Mouse (Mus musculus) liver, embryonic 12.5 days (tissue): ENCODE measurements around the gene Sirt1. TPM values are rescaled to one million over a fixed set of nuclear protein-coding genes. Genes with fewer than 3 reads are reported as not detected.
"Not testable (repeated sequence)": the region's sequence is repeated elsewhere in the genome, so short reads cannot be mapped to it uniquely, and the experiment has no call there.

Source experiments
- ATAC-seq: fragments of 200-750 bp; cut with Nextera tagmentation; 2 replicates; pipeline ENCODE4 v1.8.0; 2017; ENCODE audit warnings: moderate number of reproducible peaks, mild to moderate bottlenecking, moderate library complexity
- H3K27ac ChIP-seq: fragments of 300-500 bp; sonication (generic); 2 replicates; pipeline ENCODE4 v1.5.1; 2016; ENCODE audit warnings: mild to moderate bottlenecking
- H3K27me3 ChIP-seq: fragments of 300-500 bp; sonication (generic); replicated peaks from 2 replicates; pipeline ENCODE4 v1.6.1; 2016; ENCODE audit warnings: mild to moderate bottlenecking, moderate library complexity
- H3K36me3 ChIP-seq: fragments of 300-500 bp; sonication (generic); 2 replicates; pipeline ENCODE4 v1.6.1; 2016; ENCODE audit warnings: mild to moderate bottlenecking, moderate library complexity
- H3K4me1 ChIP-seq: fragments of 300-500 bp; sonication (generic); 2 replicates; pipeline ENCODE4 v1.6.1; 2016
- H3K4me2 ChIP-seq: fragments of 300-500 bp; sonication (generic); 2 replicates; pipeline ENCODE4 v1.6.1; 2016; ENCODE audit warnings: mild to moderate bottlenecking, moderate library complexity
- H3K4me3 ChIP-seq: fragments of 300-500 bp; sonication (generic); 2 replicates; pipeline ENCODE4 v1.5.1; 2016; ENCODE audit warnings: mild to moderate bottlenecking, moderate library complexity
- H3K9ac ChIP-seq: fragments of 300-500 bp; sonication (generic); 2 replicates; pipeline ENCODE4 v1.6.1; 2016; ENCODE audit warnings: mild to moderate bottlenecking, moderate library complexity
- H3K9me3 ChIP-seq: fragments of 300-500 bp; sonication (generic); replicated peaks from 2 replicates; pipeline ENCODE4 v1.6.1; 2016; ENCODE audit warnings: mild to moderate bottlenecking, moderate library complexity
- WGBS: fragments of 180-500 bp; shearing (Covaris S2); methylation state at CpG from one replicate; pipeline ENCODE4 v1.1.7; 2016; ENCODE audit not compliant: insufficient replicate concordance; 5-methylcytosine and 5-hydroxymethylcytosine counted together
- polyA plus RNA-seq: library from polyadenylated mRNA; unstranded; fragments of >200 nt; fragmentation: Nextera tagmentation; extraction: Ambion mirVana; gene quantifications from 2 replicates; pipeline ENCODE4 v1.2.1, GENCODE M21; 2016

Gene Sirt1
- polyA plus RNA-seq, 1 experiment from 2014 or later, result 6.0 TPM

- peaks cover 11% of the 10 kb centered on the region; the same call in 1 of the 2 replicates for H3K4me1 ChIP-seq
- no peak overlapping the region for H3K9ac ChIP-seq
- H3K27me3 ChIP-seq, result peaks cover 4% of the 10 kb centered on the region
- H3K4me3 ChIP-seq, result no peak overlapping the region
- ATAC-seq, result no peak
- H3K9me3 ChIP-seq, result no peaks in the 10 kb centered on the region
- H3K36me3 ChIP-seq, result no peaks in the 10 kb centered on the region
- H3K4me2 ChIP-seq, result no peak overlapping the region
- 33% methylated on average over 5 of the region's 5 CpGs for WGBS
- H3K27ac ChIP-seq, result no peak overlapping the region
These were observed 35.6 kb upstream of the Sirt1 start for GRCm38 (mm10) chr10:63417061-63417460.

GRCm38 (mm10) chr10:63415850-63416249 is 34.3 kb upstream of the Sirt1 start:
- ATAC-seq, result no peak
- WGBS, result 36% methylated on average over 7 of the region's 7 CpGs
- no peak overlapping the region for H3K9ac ChIP-seq
- no peaks in the 10 kb centered on the region for H3K36me3 ChIP-seq
- no peak overlapping the region for H3K4me3 ChIP-seq
- no peak overlapping the region for H3K27ac ChIP-seq
- peaks cover 4% of the 10 kb centered on the region for H3K27me3 ChIP-seq
- H3K4me2 ChIP-seq, result peak overlapping the region; percentile 27; the same call in 1 of the 2 replicates
- H3K4me1 ChIP-seq, result peaks cover 13% of the 10 kb centered on the region; the same call in 1 of the 2 replicates
- H3K9me3 ChIP-seq, result no peaks in the 10 kb centered on the region

DNA sequence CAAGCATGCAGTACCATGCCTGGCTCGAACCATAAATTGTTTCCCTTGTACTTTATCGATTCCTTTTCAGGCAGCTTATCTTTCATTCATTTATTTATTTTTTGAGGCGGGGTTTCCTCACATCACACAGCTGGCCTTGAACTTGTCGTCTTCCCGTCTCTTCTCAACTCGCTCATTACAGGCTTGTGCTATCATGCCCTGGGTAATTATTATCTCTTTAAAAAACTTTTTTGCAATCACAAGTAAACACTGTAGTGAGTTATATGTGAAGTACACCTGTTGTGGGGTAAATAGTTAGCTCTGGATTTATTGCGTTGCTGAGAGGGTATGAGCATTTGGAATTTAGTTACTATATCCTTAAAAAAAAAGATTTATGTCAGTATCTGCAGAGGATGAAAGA is 33.8 kb upstream of the Sirt1 start:
- Histone ChIP-seq H3K9me3 (no peaks in the 10 kb centered on the region), H3K9ac (no peak overlapping the region), H3K4me1 (peaks cover 13% of the 10 kb centered on the region; the same call in 1 of the 2 replicates), H3K27me3 (peaks cover 4% of the 10 kb centered on the region), H3K4me3 (no peak overlapping the region), H3K27ac (no peak overlapping the region), H3K36me3 (no peaks in the 10 kb centered on the region), H3K4me2 (no peak overlapping the region)
- ATAC-seq, result no peak
- WGBS, result 47% methylated on average over 7 of the region's 7 CpGs

DNA sequence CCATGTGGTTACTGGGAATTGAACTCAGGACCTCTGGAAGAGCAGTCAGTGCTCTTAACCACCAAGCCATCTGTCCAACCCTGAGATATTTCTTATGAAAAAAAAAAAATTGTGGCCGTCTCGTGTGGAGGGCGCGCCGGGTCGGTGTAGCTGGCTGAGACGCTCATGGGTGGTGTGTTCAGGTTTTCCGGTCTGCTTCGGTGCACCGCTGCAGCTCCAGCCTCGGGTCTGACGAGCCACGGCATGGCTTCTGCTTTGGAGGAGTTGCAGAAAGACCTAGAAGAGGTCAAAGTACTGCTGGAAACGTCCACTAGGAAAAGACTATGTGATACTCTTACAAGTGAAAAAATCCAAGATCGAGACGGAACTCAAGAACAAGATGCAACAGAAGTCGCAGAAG is 31.3 kb upstream of the Sirt1 start:
- Histone ChIP-seq H3K9ac (no peak overlapping the region), H3K9me3 (no peaks in the 10 kb centered on the region), H3K27ac (no peak overlapping the region), H3K4me2 (no peak overlapping the region), H3K4me3 (no peak overlapping the region), H3K4me1 (peaks cover 19% of the 10 kb centered on the region; the same call in 1 of the 2 replicates), H3K36me3 (no peaks in the 10 kb centered on the region), H3K27me3 (peaks cover 4% of the 10 kb centered on the region)
- 77% methylated on average over 17 of the region's 17 CpGs for WGBS
- no peak for ATAC-seq

DNA sequence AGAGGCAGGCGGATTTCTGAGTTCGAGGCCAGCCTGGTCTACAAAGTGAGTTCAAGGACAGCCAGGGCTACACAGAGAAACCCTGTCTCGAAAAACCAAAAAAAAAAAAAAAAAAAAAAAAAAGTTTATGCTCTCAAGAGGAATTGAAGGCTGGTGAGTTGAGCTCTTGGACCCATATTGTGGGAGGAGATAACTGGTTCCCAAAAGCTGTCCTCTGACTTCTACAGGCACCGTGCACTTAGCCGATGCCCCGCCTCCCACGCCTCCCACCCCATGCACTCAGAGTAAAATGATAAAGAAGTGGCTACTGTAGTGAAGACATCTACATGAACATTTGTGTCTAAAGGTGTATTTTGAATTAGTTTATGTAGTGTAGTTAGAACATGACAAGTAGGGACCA is 30.2 kb upstream of the Sirt1 start:
- not testable (repeated sequence) for H3K9me3 ChIP-seq, H3K9ac ChIP-seq, H3K4me3 ChIP-seq, H3K27ac ChIP-seq, H3K36me3 ChIP-seq, H3K4me2 ChIP-seq, H3K27me3 ChIP-seq, ATAC-seq
- 62% methylated on average over 6 of the region's 7 CpGs for WGBS
- H3K4me1 ChIP-seq, result peaks cover 15% of the 10 kb centered on the region; the same call in 1 of the 2 replicates

- H3K9me3 ChIP-seq, result no peaks in the 10 kb centered on the region
- no peak overlapping the region for H3K4me2 ChIP-seq
- WGBS, result 62% methylated on average over 16 of the region's 16 CpGs
These were observed 28.9 kb upstream of the Sirt1 start for GRCm38 (mm10) chr10:63410162-63410956.

DNA sequence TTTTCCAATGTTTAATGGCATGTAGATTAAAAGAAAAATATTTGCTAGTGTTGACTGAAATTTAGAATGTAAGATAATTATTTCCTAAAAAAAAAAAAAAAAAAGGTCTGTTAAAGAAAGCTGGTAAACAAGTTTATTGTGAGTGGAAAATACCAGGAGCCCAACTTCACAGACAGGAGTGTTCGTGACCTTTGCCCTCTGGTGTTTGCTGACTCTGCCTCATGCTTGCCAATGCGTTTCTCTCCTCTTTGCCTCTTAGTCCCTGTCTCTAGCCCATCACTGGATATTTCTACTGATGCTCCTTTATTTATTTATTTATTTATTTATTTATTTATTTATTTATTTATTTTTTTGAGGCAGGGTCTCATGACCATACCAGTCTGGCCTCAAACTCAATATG is 22.1 kb upstream of the Sirt1 start:
- Histone ChIP-seq H3K4me1 (no peaks in the 10 kb centered on the region), H3K27me3 (no peaks in the 10 kb centered on the region), H3K9me3 (no peaks in the 10 kb centered on the region), H3K9ac (no peak overlapping the region), H3K27ac (no peak overlapping the region), H3K36me3 (peaks cover 5% of the 10 kb centered on the region; the same call in 1 of the 2 replicates), H3K4me3 (no peak overlapping the region), H3K4me2 (no peak overlapping the region)
- 70% methylated on average over 2 of the region's 2 CpGs for WGBS
- peak; percentile 30; the same call in 1 of the 2 replicates for ATAC-seq

More at GRCm38 (mm10) chr10:63410162-63410956, 28.9 kb upstream of the Sirt1 start:
- Histone ChIP-seq H3K4me3 (no peak overlapping the region), H3K27ac (no peak overlapping the region), H3K9ac (no peak overlapping the region), H3K36me3 (peaks cover 5% of the 10 kb centered on the region; the same call in 1 of the 2 replicates), H3K27me3 (no peaks in the 10 kb centered on the region), H3K4me1 (peaks cover 12% of the 10 kb centered on the region; the same call in 1 of the 2 replicates)
- no peak; the same call in 1 of the 2 replicates for ATAC-seq

DNA sequence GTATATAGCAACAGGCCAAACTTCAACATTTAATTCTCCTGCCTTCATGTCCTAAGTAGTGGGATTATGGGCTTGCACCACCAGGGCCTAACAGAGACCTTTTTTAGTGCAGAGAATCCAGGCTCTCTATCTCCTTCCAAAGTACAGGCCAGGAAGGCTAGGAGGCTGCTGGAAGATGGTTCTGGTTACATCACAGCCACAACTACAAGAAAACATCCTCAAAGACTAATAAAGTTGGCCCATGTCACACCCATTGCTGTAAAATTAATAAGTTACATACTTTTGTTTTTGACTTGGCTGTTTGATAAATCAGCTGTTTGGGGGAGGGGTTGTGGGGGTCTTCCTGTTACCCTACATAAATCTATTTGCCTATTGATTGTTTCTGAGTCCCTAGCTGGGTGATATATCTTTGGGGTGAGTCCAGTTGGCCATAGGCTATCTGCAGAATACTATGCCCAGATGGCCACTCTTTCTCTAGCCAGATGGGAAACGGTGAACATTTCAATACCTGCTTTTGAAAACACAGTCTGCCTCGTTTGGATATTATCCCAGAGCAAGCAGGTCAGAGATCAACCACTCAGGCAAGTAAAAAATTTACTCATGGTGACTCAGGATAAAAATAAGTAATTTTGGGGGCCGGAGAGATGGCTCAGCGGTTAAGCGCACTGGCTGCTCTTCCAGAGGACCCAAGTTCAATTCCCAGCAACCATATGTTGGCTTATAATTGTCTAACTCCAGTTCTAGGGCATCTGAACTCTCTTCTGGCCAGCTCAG is 21.4 kb upstream of the Sirt1 start:
- H3K27me3 ChIP-seq, result no peaks in the 10 kb centered on the region
- H3K9ac ChIP-seq, result no peak overlapping the region
- ATAC-seq, result no peak
- H3K4me3 ChIP-seq, result no peak overlapping the region
- no peaks in the 10 kb centered on the region for H3K9me3 ChIP-seq
- peaks cover 11% of the 10 kb centered on the region; the same call in 1 of the 2 replicates for H3K36me3 ChIP-seq
- 0 out of 2 replicates have a peak overlapping the region, but pooled peaks have one; percentile 4 for H3K27ac ChIP-seq
- WGBS, result 75% methylated on average over 5 of the region's 5 CpGs
- no peak overlapping the region for H3K4me2 ChIP-seq
- H3K4me1 ChIP-seq, result no peaks in the 10 kb centered on the region

DNA sequence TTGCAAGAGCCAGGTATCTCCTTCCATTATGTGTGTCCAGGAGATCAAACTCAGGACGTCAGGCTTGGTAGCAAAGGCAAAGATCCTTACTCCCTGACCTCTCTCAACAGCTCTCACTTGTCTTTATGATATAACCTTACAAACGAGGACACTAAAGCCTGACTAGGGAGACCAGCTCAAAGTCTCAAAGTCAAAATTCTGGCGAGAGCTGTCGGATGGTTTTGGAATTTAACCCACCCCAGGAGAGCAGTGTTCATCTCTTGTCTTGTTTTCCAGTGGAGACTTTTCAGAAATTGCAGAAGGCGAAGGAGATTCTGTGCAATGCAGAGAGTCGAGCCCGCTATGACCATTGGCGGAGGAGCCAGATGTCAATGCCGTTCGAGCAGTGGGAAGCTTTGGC is 15.5 kb upstream of the Sirt1 start:
- H3K27me3 ChIP-seq, result no peaks in the 10 kb centered on the region
- no peaks in the 10 kb centered on the region for H3K4me1 ChIP-seq

DNA sequence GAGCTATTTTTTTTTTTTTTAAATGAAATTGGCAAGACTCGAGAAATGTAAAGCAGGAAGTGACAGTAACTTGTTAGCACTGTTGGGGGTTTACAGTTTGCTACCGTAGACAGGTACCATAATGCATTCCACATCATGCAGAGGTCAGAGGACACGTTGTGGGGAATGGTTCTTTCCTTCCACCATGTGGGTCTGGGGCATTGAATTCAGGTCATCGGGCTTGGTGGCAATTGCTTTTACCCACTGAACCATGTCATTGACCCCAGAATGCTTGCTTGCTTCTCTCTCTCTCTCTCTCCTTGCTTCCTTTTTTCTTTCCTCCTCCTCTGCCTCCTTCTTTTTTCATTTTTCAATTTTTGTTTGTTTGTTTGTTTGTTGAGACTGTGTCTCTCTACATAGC is 7.4 kb upstream of the Sirt1 start:
- Histone ChIP-seq H3K27ac (no peak overlapping the region), H3K4me1 (peaks cover 12% of the 10 kb centered on the region; the same call in 1 of the 2 replicates), H3K27me3 (no peaks in the 10 kb centered on the region), H3K4me2 (peak overlapping the region; percentile 3; the same call in 1 of the 2 replicates), H3K9me3 (no peaks in the 10 kb centered on the region), H3K36me3 (no peaks in the 10 kb centered on the region), H3K9ac (no peak overlapping the region), H3K4me3 (no peak overlapping the region)
- ATAC-seq, result no peak
- 59% methylated on average over 4 of the region's 4 CpGs for WGBS

More for the DNA sequence above, 15.5 kb upstream of the Sirt1 start:
- 77% methylated on average over 10 of the region's 10 CpGs for WGBS
- no peak for ATAC-seq
- Histone ChIP-seq H3K36me3 (peaks cover 20% of the 10 kb centered on the region), H3K4me3 (no peak overlapping the region), H3K4me2 (no peak overlapping the region), H3K9ac (no peak overlapping the region), H3K9me3 (no peaks in the 10 kb centered on the region), H3K27ac (no peak overlapping the region)

DNA sequence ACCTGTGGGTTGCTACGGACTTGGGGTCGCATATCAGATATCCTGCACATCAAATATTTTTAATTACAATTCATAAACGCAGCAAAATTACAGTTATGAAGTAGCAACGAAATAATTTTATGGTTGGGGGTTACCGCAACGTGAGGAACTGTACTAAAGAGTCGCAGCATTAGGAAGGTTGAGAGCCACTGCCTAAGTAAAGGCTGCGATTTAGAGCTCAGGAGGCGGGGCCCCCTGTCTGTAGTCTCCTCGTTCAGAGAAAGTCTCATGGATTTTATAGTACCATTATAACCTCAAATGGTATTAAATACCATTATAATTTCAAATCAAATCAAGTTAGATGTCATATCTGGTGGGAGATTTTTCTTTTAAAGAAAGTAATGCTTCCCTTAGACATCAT is 5.5 kb upstream of the Sirt1 start:
- H3K4me1 ChIP-seq, result peaks cover 15% of the 10 kb centered on the region
- peak overlapping the region; percentile 80 for H3K27ac ChIP-seq
- H3K4me2 ChIP-seq, result peak overlapping the region; percentile 83
- peak overlapping the region; percentile 68 for H3K4me3 ChIP-seq
- ATAC-seq, result no peak
- no peaks in the 10 kb centered on the region for H3K9me3 ChIP-seq
- no peaks in the 10 kb centered on the region for H3K27me3 ChIP-seq
- WGBS, result 2% methylated on average over 10 of the region's 10 CpGs
- H3K36me3 ChIP-seq, result no peaks in the 10 kb centered on the region
- peak overlapping the region; percentile 79 for H3K9ac ChIP-seq

DNA sequence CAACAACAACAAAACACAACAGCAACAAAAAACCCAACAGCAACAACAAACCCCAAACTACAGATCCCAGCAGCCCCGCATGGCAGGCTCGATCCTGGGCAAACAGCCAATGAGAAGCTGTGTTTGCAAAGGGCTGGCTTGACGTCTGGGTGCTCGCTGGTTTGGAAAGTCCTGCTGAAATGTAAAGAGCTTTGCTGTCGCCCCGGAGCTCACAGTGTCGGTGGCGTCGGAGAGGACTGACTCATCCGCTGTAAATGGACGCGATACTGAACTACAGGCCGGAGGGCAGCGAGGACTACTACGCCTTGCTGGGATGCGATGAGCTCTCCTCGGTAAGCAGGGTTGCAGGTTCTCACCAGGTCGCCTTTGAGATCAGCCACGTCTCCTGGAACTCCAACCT is 4.9 kb upstream of the Sirt1 start:
- WGBS, result under 1% methylated on average over 19 of the region's 19 CpGs
- ATAC-seq, result peak; percentile 85

More for the DNA sequence above, 4.9 kb upstream of the Sirt1 start:
- Histone ChIP-seq H3K4me2 (peak overlapping the region; percentile 83), H3K9ac (peak overlapping the region; percentile 79), H3K27me3 (no peaks in the 10 kb centered on the region), H3K4me3 (peak overlapping the region; percentile 68), H3K9me3 (no peaks in the 10 kb centered on the region), H3K4me1 (peaks cover 20% of the 10 kb centered on the region), H3K27ac (peak overlapping the region; percentile 80), H3K36me3 (no peaks in the 10 kb centered on the region)
